19 mouse cellular contexts compared by ENCODE assay signal in the genomic region with DNA sequence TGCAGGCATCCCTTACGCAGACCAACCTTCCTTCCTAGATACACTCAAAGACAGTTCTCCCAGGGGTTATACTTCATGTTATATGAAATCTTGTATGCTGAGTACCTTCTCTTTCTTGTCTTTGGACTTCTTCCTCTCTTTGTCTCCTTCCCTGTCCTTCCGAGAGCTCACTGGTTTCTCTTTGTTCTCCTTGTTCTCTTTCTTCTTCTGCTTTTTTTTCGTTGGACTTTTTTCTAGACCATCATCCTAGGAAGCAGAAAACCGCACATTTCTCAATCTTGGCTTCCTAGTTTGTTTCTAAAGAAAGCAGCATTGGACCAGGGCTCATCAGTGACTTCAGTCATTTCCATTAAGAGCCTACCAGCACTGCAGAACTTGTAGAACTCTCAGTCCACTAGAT.
"Had no signal": no experiment of that assay in that cellular context is flagged by ENCODE, and none has a peak within 500 bp of the region (broad histone marks: within the 10 kb centered on the region; RNA-seq: fewer than 3 reads in every experiment).

No protein-coding gene starts in this region.

- H3K9me3 ChIP-seq: limb, embryonic 12.5 days; limb, embryonic 15.5 days; liver, embryonic 15.5 days; lung, embryonic 15.5 days; megakaryocyte, embryonic 14.5 days; midbrain, embryonic 10.5 days had no signal

- H3K9ac ChIP-seq: limb, embryonic 12.5 days; limb, embryonic 15.5 days; liver, embryonic 15.5 days; lung, embryonic 15.5 days had no signal

- H3K4me3 ChIP-seq: limb, embryonic 12.5 days; limb, embryonic 15.5 days; liver, embryonic 15.5 days; lung, embryonic 15.5 days; megakaryocyte, embryonic 14.5 days; midbrain, embryonic 10.5 days had no signal

- ATAC-seq: intestine, embryonic 16.5 days had no signal

- H3K4me2 ChIP-seq: limb, embryonic 12.5 days; limb, embryonic 15.5 days; liver, embryonic 11.5 days; liver, embryonic 15.5 days; lung, embryonic 15.5 days had no signal

- DNase-seq: kidney, adult 2 months; kidney, postnatal 25 days; left cerebral cortex, postnatal 4 days; lung, adult 18-20 months; lung, postnatal 10 days; lung, postnatal 36 days; midbrain, embryonic 14.5 days; right cerebral cortex, postnatal 4 days; thymus, postnatal 25 days had no signal

- H3K27ac ChIP-seq: kidney, postnatal 0 days; limb, embryonic 12.5 days; limb, embryonic 15.5 days; liver, embryonic 15.5 days; lung, embryonic 15.5 days; midbrain, embryonic 10.5 days; stomach, postnatal 0 days had no signal

- H3K4me1 ChIP-seq: limb, embryonic 12.5 days; limb, embryonic 15.5 days; liver, embryonic 15.5 days; lung, embryonic 15.5 days; midbrain, embryonic 10.5 days had no signal

- H3K27me3 ChIP-seq: limb, embryonic 12.5 days; limb, embryonic 15.5 days; liver, embryonic 15.5 days; lung, embryonic 15.5 days; megakaryocyte, embryonic 14.5 days had no signal
